Mouse (Mus musculus): ENCODE data around the gene Rrm2.

- TF ChIP-seq POLR2A (IDR thresholded peaks at IDR 0.05; ENCODE audit: control insufficient read depth, low read depth, low read length) (no peak), CTCF (IDR thresholded peaks at IDR 0.05; ENCODE audit: control insufficient read depth, insufficient read depth, insufficient replicate concordance, low read depth, low read length) (no peak)
Measured at GRCm38 (mm10) chr12:24707480-24707802, 600 bp upstream of the Rrm2 start.

Data from testis, adult 2 months (tissue).